Mouse (Mus musculus) right cerebral cortex, postnatal 36 days (tissue): ENCODE results near the gene Spns2.

Experiments
- DNase-seq, 2 experiments: peaks; one replicate each; pipeline ENCODE4 v3.0.0; 2022; ENCODE audit warnings: low spot score in 2 of 2, mixed read lengths in 1 of 2

The Spns2 gene

GRCm38 (mm10) chr11:72500139-72500538 lies 10.4 kb upstream of the Spns2 start:
- DNase-seq: no peak

- DNase-seq: no peak
Observed at GRCm38 (mm10) chr11:72497367-72497766, 7.7 kb upstream of the Spns2 start.

GRCm38 (mm10) chr11:72496775-72497174 lies 7.1 kb upstream of the Spns2 start:
- DNase-seq: no peak

- DNase-seq: no peak
Observed at GRCm38 (mm10) chr11:72496066-72496465, 6.4 kb upstream of the Spns2 start.

GRCm38 (mm10) chr11:72494046-72494988 lies 4.6 kb upstream of the Spns2 start:
- no peak for DNase-seq

GRCm38 (mm10) chr11:72491130-72491960 lies 1.6 kb upstream of the Spns2 start:
- peak; percentile 68 to 78 for DNase-seq

- DNase-seq: no peak
Observed at GRCm38 (mm10) chr11:72489397-72489796, 307 bp downstream of the Spns2 start.

GRCm38 (mm10) chr11:72488753-72489271 lies 892 bp downstream of the Spns2 start:
- DNase-seq: peak; percentile 72 to 80

- no peak for DNase-seq
Observed at GRCm38 (mm10) chr11:72487739-72488138, 2.0 kb downstream of the Spns2 start.

GRCm38 (mm10) chr11:72487171-72487570 lies 2.5 kb downstream of the Spns2 start:
- DNase-seq: no peak

- DNase-seq: no peak
Observed at GRCm38 (mm10) chr11:72485960-72486359, 3.7 kb downstream of the Spns2 start.

GRCm38 (mm10) chr11:72485157-72485556 lies 4.5 kb downstream of the Spns2 start:
- peak; percentile 39 to 43 for DNase-seq

- DNase-seq: no peak
Observed at GRCm38 (mm10) chr11:72484549-72484948, 5.2 kb downstream of the Spns2 start.

- no peak for DNase-seq
Observed at GRCm38 (mm10) chr11:72481952-72482351, 7.8 kb downstream of the Spns2 start.

- DNase-seq: no peak
Observed at GRCm38 (mm10) chr11:72481313-72481712, 8.4 kb downstream of the Spns2 start.

- DNase-seq: no peak
Observed at GRCm38 (mm10) chr11:72479499-72479898, 10.2 kb downstream of the Spns2 start.

- no peak for DNase-seq
Observed at GRCm38 (mm10) chr11:72478228-72478627, 11.5 kb downstream of the Spns2 start.

- DNase-seq: no peak
Observed at GRCm38 (mm10) chr11:72477653-72478052, 12.1 kb downstream of the Spns2 start.

- DNase-seq: no peak
Observed at GRCm38 (mm10) chr11:72477182-72477581, 12.5 kb downstream of the Spns2 start.

GRCm38 (mm10) chr11:72476074-72476625 lies 13.6 kb downstream of the Spns2 start:
- no peak for DNase-seq

- no peak for DNase-seq
Observed at GRCm38 (mm10) chr11:72475408-72475807, 14.3 kb downstream of the Spns2 start.

GRCm38 (mm10) chr11:72474926-72475325 lies 14.8 kb downstream of the Spns2 start:
- no peak for DNase-seq
